Mouse (Mus musculus): ENCODE measurements around the gene Enox1.

DNA sequence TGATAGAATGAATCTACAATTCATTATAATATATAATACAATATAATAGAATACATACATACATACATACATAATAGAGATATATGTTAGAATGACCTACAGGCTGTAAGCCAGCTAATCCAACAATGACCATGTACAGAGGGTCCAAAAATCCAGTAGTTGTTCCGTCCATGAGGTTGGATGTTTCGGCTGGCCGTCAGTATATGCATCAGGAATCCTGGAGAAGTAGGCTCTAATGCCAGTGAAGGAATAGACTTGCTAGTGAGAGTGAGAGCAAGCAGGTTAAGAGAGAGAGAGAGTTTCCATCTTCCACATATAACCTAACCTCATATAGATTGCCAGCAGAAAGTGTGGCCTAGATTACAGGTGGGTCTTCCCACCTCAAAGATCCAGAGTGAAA is 402.3 kb downstream of the Enox1 start:
- TF ChIP-seq CTCF (conservative IDR thresholded peaks at IDR 0.05; ENCODE audit: low read length) (no peak), NANOG (IDR thresholded peaks at IDR 0.05; ENCODE audit: borderline replicate concordance, low read length) (no peak), POU5F1 (IDR thresholded peaks at IDR 0.05; ENCODE audit: borderline replicate concordance, low read length) (no peak)
